Mouse (Mus musculus): ENCODE measurements around the gene Ascc3. TPM values are rescaled to one million over a fixed set of nuclear protein-coding genes. Genes with fewer than 3 reads are reported as not detected.

Gene Ascc3
- polyA plus RNA-seq, 1 experiment from 2014 or later: 20.5 TPM

DNA sequence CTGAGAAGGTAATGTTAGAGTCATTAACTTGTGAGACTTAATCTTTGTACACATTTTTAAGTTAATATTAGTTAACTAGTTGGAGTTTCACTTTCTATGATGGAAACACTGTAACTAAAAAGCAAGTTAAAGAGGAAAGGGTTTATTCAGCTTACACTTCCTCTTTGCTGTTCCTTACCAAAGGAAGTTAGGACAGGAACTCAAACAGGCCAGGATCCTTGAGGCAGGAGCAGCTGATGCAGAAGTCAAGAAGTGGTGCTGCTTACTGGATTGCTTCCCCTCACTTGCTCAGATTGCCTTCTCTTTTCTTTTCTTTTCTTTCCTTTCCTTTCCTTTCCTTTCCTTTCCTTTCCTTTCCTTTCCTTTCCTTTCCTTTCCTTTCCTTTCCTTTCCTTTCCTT is 97.9 kb downstream of the Ascc3 start:
- Histone ChIP-seq H3K27me3 (ENCODE audit: insufficient read depth, poor library complexity, severe bottlenecking) (no peaks in the 10 kb centered on the region), H3K27ac (no peak overlapping the region), H3K4me3 (no peak overlapping the region), H3K4me1 (no peaks in the 10 kb centered on the region), H3K9me3 (no peaks in the 10 kb centered on the region), H3K36me3 (peaks cover 6% of the 10 kb centered on the region; the same call in 1 of the 2 replicates)
- DNase-seq (ENCODE audit: low spot score): no peak

DNA sequence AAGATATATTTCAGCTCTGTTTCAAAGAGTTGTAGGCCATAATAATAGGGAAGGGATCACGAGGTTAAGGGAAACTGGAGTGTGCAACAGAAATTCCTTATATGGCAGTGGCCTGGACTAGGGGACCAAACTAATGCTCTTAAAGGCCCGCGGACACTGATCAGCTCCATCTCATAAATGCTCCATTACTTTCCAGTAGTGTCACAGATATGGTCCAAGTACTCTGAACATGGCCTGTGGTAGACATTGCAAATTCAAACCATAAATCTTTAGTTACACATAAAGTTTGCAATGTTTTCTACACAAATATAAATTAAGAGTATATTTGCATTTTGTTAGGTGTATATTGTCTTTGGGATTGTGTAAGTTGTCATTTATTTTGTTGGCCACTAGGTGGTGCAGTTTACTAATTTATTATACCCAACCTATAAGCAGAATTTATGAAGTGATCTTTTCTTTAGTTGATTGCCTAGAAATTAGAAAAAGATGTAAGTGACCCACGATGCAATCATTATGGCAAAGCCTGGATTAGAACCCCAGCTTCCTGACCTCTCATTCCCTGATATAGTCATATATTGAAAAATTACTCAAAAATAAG is 106.5 kb downstream of the Ascc3 start:
- no peaks in the 10 kb centered on the region for H3K9me3 ChIP-seq
- no peak overlapping the region for H3K4me3 ChIP-seq
- no peak for DNase-seq (ENCODE audit: low spot score)
- 62% methylated on average over 4 of the region's 4 CpGs for WGBS
- peaks cover 7% of the 10 kb centered on the region; the same call in 1 of the 2 replicates for H3K36me3 ChIP-seq
- no peak overlapping the region for H3K27ac ChIP-seq
- H3K4me1 ChIP-seq: no peaks in the 10 kb centered on the region
- H3K27me3 ChIP-seq (ENCODE audit: insufficient read depth, poor library complexity, severe bottlenecking): no peaks in the 10 kb centered on the region

DNA sequence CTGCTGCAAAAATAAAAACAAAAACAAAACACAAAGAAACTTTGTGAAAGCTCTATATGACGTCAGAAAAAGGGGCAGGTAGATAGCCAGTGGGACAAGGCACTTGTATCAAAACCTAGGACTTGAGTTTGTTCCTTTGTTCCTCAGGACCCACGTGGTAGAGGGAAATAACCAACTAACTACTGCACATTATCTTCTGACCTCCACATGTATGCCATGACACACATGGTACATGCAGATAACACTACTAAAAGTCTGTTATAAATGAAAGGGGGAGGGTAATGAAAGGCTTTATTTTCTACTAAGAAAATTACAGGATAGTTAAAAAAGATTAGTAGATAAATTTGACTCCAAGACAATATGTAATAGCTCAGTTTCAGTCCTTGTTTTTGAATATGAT is 109.3 kb downstream of the Ascc3 start:
- peaks cover 7% of the 10 kb centered on the region; the same call in 1 of the 2 replicates for H3K36me3 ChIP-seq
- no peaks in the 10 kb centered on the region for H3K9me3 ChIP-seq
- 72% methylated on average over 2 of the region's 2 CpGs for WGBS
- H3K27me3 ChIP-seq (ENCODE audit: insufficient read depth, poor library complexity, severe bottlenecking): no peaks in the 10 kb centered on the region
- H3K27ac ChIP-seq: no peak overlapping the region
- DNase-seq (ENCODE audit: low spot score): no peak
- no peaks in the 10 kb centered on the region for H3K4me1 ChIP-seq
- no peak overlapping the region for H3K4me3 ChIP-seq

DNA sequence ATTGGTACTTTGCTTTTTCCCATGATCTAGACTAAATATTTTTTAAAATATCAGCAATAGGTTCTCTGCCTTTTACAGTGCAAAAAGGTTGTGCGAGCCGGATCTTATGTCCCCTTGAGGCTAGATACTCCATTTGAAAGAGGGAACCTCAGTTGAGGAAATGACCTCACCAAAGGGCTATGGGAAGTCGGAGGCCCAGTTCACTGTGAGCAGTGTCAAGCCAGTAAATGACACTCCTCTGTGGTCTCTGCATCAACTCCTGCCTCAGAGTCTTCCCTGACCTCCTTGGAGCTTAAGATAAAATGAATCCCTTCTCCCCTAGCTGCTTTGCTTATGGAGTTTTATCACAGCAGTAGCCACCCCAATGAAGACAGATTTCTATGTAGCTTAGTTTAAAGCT is 109.9 kb downstream of the Ascc3 start:
- Histone ChIP-seq H3K9me3 (no peaks in the 10 kb centered on the region), H3K27me3 (ENCODE audit: insufficient read depth, poor library complexity, severe bottlenecking) (no peaks in the 10 kb centered on the region), H3K27ac (no peak overlapping the region), H3K4me1 (no peaks in the 10 kb centered on the region), H3K36me3 (peaks cover 7% of the 10 kb centered on the region; the same call in 1 of the 2 replicates), H3K4me3 (no peak overlapping the region)
- DNase-seq (ENCODE audit: low spot score): no peak
- WGBS: 53% methylated on average over 3 of the region's 3 CpGs

DNA sequence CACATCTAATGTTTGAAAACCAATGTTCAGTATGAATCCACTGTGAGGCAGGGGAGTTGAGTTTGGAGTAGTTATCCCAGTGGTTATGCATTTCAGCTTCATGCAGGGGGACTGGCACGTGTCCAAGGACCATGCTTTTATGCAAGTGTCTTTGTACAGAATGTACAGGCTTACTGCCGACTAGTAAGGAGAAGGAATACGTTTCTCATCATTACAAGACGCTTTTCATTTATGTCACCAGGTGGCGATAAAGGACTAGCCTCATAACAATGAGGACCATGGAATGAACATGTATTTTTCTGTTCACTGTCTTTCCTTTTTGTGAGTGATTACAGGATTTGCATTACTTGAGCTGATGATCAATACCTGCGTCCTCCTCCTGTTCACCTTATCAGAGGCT is 111.7 kb downstream of the Ascc3 start:
- Histone ChIP-seq H3K27ac (no peak overlapping the region), H3K4me1 (no peaks in the 10 kb centered on the region), H3K4me3 (no peak overlapping the region), H3K36me3 (peaks cover 12% of the 10 kb centered on the region; the same call in 1 of the 2 replicates), H3K9me3 (no peaks in the 10 kb centered on the region), H3K27me3 (ENCODE audit: insufficient read depth, poor library complexity, severe bottlenecking) (no peaks in the 10 kb centered on the region)
- 38% methylated on average over 6 of the region's 6 CpGs for WGBS
- DNase-seq (ENCODE audit: low spot score): no peak

DNA sequence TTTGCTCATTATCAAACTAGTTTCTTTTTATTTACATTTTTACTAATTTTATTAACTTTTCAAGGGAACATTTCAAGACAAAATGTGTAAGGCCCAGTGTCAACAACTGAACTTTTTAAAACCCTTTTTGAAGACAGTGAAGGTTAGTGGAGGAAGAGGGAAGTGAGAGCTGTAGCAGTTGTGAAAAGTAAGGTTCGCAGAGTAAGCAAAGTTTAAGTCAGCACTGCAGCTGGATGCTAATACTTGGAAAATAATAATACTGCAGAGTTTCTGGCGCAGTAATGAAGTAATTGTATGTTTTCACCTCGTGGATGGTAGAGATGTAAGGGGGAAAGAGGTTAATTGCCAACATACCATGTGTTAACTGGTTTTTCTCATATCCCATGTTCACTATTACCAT is 112.4 kb downstream of the Ascc3 start:
- no peaks in the 10 kb centered on the region for H3K27me3 ChIP-seq (ENCODE audit: insufficient read depth, poor library complexity, severe bottlenecking)
- H3K27ac ChIP-seq: no peak overlapping the region
- no peak overlapping the region for H3K4me3 ChIP-seq
- no peak for DNase-seq (ENCODE audit: low spot score)
- no peaks in the 10 kb centered on the region for H3K4me1 ChIP-seq
- H3K36me3 ChIP-seq: peaks cover 12% of the 10 kb centered on the region; the same call in 1 of the 2 replicates
- WGBS: 83% methylated on average over 3 of the region's 3 CpGs
- H3K9me3 ChIP-seq: no peaks in the 10 kb centered on the region

DNA sequence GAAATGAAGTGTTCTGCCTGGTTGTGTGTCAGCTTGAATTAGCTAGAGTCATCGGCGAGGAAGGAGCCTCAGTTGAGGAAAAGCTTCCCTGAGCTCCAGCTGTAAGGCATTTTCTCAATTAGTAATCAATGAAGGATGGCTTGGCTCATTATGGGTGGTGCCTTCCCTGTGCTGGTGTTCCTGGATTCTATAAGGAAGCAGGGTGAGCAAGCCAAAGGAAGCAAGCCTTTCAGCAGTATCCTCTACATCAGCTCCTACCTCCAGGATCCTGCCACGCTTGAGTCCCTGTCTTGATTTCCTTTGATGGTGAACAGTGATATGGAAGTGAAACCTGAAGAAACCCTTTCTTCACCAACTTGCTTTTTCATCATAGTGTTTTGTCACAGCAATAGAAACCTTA is 118.8 kb downstream of the Ascc3 start:
- 87% methylated on average over 3 of the region's 3 CpGs for WGBS
- Histone ChIP-seq H3K4me1 (no peaks in the 10 kb centered on the region), H3K27me3 (ENCODE audit: insufficient read depth, poor library complexity, severe bottlenecking) (no peaks in the 10 kb centered on the region), H3K4me3 (no peak overlapping the region), H3K9me3 (no peaks in the 10 kb centered on the region), H3K36me3 (peaks cover 14% of the 10 kb centered on the region; the same call in 1 of the 2 replicates), H3K27ac (no peak overlapping the region)
- DNase-seq (ENCODE audit: low spot score): no peak

DNA sequence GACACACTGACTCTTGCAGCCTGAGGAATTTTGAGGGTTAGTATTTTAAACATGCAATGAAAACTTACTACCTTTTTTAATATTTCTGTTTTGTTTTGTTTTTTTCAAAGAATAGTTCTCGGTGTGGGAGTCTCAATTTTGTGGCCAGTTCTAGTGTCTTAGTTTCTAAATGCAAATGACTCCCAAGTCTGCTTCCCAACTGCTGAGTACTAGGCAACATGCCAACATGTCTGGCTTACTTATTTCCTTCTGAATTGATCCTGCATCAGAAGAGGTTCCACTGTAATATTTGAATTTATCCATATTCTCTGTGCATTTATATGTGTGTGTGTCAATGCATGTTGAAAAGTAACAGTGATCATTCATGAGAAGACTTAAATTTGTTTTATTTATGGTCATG is 119.3 kb downstream of the Ascc3 start:
- H3K27me3 ChIP-seq (ENCODE audit: insufficient read depth, poor library complexity, severe bottlenecking): no peaks in the 10 kb centered on the region
- DNase-seq (ENCODE audit: low spot score): no peak
- 87% methylated on average over 1 of the region's 1 CpGs for WGBS
- peaks cover 14% of the 10 kb centered on the region; the same call in 1 of the 2 replicates for H3K36me3 ChIP-seq
- H3K27ac ChIP-seq: no peak overlapping the region
- H3K9me3 ChIP-seq: no peaks in the 10 kb centered on the region
- no peak overlapping the region for H3K4me3 ChIP-seq
- H3K4me1 ChIP-seq: no peaks in the 10 kb centered on the region

DNA sequence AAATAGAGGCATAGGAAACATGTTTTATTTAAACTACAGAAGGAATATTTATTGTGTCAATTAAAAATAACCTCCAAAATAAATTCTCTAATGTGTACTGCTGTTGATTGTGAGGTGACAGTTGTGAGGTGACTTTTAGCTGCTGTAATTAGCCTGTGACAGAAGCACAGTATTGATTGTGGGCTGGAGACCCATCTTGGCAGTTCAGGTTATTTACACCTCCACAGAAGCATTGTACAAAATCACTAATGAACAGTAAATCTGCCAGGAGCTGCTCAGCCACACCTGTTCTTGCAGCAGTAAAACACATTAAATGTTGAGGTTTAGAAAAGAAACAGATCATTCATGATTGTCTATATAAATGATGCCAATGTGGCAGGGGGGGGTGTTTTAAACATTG is 141.0 kb downstream of the Ascc3 start:
- Histone ChIP-seq H3K4me3 (no peak overlapping the region), H3K4me1 (no peaks in the 10 kb centered on the region), H3K36me3 (peaks cover 12% of the 10 kb centered on the region; the same call in 1 of the 2 replicates), H3K9me3 (no peaks in the 10 kb centered on the region), H3K27me3 (ENCODE audit: insufficient read depth, poor library complexity, severe bottlenecking) (no peaks in the 10 kb centered on the region), H3K27ac (no peak overlapping the region)
- no peak for DNase-seq (ENCODE audit: low spot score)

DNA sequence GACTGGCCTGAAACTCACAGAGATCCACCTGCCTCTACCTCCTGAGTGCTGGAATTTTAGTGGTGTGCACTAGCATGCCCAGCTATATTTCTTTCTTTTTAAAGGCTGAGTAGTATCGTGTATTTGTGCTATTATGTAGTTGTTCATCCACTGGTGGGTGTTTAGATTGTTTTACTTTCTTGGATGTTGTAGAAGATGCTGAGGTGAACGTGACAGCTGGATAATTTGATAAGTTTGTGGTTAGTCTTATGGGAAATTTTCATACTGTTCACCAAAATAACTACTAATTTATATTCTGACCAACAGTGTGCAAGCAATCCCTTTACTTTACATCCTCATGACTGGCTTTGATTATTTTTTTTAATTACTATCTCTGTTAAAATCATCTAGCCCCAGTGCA is 169.6 kb downstream of the Ascc3 start:
- Histone ChIP-seq H3K4me3 (no peak overlapping the region), H3K36me3 (no peaks in the 10 kb centered on the region), H3K9me3 (no peaks in the 10 kb centered on the region), H3K27me3 (ENCODE audit: insufficient read depth, poor library complexity, severe bottlenecking) (no peaks in the 10 kb centered on the region), H3K4me1 (no peaks in the 10 kb centered on the region), H3K27ac (no peak overlapping the region)
- 86% methylated on average over 2 of the region's 2 CpGs for WGBS
- no peak for DNase-seq (ENCODE audit: low spot score)

DNA sequence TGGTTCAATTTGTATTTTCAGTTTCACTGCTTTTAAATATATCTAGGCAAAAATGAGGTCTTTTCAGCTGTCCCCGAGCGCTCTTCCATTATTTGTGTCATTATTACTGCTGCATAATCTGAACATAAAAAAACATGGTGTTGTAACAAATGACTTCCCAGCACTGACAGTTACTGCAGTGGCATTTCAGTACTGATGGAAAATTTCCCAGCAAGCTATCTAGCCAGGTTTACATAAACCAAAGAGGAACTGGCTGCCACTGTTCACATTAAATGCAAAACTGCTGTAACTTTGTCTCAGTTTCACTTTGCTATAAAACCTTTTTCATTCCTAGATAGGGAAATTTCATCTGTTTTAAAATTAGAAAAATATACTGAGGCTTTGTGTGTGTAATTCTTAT is 170.5 kb downstream of the Ascc3 start:
- H3K27ac ChIP-seq: no peak overlapping the region
- peaks cover 5% of the 10 kb centered on the region; the same call in 1 of the 2 replicates for H3K36me3 ChIP-seq
- DNase-seq (ENCODE audit: low spot score): no peak
- 88% methylated on average over 2 of the region's 2 CpGs for WGBS
- H3K4me1 ChIP-seq: no peaks in the 10 kb centered on the region
- H3K4me3 ChIP-seq: no peak overlapping the region
- H3K9me3 ChIP-seq: no peaks in the 10 kb centered on the region
- H3K27me3 ChIP-seq (ENCODE audit: insufficient read depth, poor library complexity, severe bottlenecking): no peaks in the 10 kb centered on the region

DNA sequence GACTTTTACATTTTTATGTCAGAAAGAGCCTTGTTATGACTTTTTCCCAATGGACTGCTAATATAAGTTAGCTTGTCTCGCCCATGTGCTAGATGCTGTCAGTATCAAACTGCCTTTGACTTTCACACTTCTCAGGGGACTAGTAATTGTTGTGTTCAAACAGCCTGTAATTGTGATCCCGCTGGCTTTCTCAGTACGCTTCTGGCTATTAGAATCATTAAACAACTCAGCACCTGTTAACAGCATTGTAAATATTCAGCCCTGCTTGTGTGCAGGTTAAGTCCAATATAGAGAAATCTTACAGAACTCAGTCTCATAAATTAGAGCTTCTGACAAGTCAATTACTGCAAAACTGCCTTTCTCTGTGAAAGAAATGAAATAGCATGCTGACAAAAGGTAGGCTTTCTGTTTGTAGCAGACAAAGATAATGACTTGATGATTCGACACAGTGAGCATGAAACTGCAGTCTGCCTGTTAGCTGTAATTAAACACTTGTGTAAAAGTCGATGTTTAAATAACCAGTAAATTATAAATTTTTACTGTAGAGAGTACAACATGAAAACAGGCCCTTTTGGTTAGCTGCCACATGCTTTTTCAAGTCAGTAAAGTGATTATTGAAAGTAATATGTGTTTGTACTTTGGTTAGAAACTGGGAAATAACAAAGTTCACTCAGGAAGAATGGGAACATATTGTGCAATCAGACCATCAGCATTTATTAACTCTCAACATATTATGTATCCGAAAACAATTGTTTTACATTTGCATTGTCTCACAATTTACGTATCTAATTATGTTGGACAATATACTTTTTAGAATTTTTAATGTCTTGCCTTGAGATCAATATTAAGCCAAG is 171.2 kb downstream of the Ascc3 start:
- no peak overlapping the region for H3K4me3 ChIP-seq
- DNase-seq (ENCODE audit: low spot score): no peak
- WGBS: 84% methylated on average over 7 of the region's 7 CpGs
- H3K9me3 ChIP-seq: no peaks in the 10 kb centered on the region
- H3K27ac ChIP-seq: no peak overlapping the region
- H3K27me3 ChIP-seq (ENCODE audit: insufficient read depth, poor library complexity, severe bottlenecking): no peaks in the 10 kb centered on the region
- H3K4me1 ChIP-seq: no peaks in the 10 kb centered on the region
- peaks cover 5% of the 10 kb centered on the region; the same call in 1 of the 2 replicates for H3K36me3 ChIP-seq

DNA sequence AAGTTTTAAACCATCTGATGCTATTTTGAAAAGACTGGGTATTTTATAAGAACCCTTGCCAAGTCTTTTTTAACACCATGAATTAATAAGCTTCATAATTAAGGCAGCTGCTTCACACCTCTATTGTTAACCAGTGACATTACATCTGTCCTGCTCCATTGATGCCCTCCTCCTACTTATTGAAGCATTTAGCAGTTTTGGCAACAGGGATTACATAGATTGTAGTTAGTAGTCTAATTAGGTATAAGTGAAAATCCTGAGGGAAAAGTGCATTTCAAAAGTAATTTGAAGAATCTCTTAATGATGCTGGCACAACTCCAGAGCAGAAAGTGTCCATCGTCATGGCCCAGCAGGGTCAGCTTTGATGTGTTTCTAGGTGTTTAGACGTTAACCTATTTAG is 180.3 kb downstream of the Ascc3 start:
- H3K36me3 ChIP-seq: peaks cover under 1% of the 10 kb centered on the region; the same call in 1 of the 2 replicates
- no peak for DNase-seq (ENCODE audit: low spot score)
- 70% methylated on average over 2 of the region's 2 CpGs for WGBS
- H3K27me3 ChIP-seq (ENCODE audit: insufficient read depth, poor library complexity, severe bottlenecking): no peaks in the 10 kb centered on the region
- H3K4me3 ChIP-seq: no peak overlapping the region
- no peaks in the 10 kb centered on the region for H3K9me3 ChIP-seq
- H3K4me1 ChIP-seq: no peaks in the 10 kb centered on the region
- no peak overlapping the region for H3K27ac ChIP-seq
